Mouse (Mus musculus) effector memory CD4-positive, alpha-beta T cell, adult 7 months (primary cell): Measurements from ENCODE around the gene Scrn3. TPM values are rescaled to one million over a fixed set of nuclear protein-coding genes. Genes with fewer than 3 reads are reported as not detected.

Experiments
- polyA plus RNA-seq: library from polyadenylated mRNA; unstranded; fragments of 100-300 nt; shearing (Covaris generic); gene quantifications from one replicate; pipeline ENCODE4 v1.2.1, GENCODE M21; 2017

Gene Scrn3
- polyA plus RNA-seq = 22.9 TPM

DNA sequence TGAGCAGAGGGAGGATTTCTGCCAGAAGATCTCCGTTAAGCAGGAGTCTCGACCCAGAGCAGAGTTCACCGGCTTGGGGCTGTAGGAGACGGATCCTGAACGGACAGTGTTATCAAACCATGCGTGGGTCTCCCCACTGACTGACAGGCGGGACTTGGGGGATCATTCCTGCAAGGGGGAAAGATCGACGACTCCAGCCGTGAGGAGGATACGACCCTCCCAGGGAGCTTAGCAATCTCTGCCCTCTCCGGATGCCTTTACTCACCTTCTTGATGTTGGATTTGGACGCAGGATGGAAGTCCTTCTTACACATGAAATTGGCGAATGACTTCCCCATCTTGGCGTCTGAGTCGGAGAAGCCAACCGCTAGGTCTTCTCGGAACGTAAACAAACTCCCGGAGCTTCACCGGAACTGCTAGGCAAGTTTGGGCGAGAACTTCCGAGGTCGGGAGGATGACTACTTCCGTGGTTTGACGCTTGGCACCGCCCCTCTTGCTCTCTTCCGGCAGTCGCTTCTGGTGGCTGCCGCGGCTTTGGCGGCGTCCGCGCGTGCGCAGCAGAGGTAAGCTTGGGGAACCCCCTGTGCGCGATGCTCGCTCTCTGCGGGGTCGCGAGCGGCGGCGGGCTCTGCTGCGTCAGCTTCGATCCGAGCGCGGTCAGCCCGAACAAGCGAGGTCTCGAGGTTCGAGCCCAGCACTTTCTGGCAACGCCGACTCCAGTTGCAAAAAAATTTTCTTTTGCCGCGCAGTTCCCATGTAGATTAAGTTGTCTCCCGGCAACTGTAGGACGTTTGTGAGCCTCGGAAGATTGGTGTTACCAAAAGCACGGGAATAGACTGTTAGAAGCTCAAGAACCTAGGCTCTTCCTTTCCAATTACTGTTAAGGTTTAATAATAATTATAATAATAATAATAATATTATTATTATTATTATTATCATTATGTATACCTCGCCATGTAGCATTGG lies at the start of gene Scrn3, which contains the start of gene Cir1:
Gene Scrn3, plus strand, starts transcription at position 450 of the 965 bp plus-strand sequence.
Gene Cir1, minus strand, starts transcription at position 550 of the 965 bp plus-strand sequence.

DNA sequence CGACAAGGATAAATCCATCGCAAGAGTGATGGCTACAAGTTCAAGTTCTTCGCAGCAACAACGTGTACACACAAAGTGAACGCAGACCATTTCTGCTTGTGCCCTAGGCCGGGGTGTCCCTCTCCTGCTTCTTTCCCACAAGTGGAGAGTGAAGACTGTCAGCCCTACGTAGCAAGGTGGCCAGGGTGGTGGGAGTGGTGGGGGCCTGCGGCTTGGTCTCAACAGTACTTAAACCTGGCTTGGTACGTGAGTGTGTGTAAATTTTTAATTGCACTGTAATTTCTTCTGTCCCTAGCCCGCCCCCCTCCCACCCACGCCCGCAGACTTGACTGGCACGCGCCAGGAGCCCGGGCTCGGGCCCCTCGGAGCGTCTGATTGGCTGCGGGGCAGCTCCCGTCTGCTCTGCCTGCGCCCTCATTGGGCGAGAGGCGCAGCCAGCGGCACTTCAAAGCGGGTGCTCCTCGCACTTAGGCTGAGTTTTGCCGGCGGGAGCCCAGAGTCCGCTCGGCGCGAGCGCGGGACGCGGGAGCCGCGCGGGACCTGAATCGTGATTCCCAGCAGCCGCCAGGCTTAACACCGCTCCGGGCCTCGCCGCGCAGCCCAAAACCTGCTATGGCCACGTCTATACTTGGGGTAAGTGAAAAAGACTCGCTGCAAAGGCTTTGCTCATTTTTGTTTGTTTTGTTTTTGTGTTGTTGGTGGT lies 40.8 kb upstream of the Scrn3 start, which contains the start of gene Sp9:
Gene Sp9, plus strand, starts transcription at position 467 of the 703 bp plus-strand sequence.

DNA sequence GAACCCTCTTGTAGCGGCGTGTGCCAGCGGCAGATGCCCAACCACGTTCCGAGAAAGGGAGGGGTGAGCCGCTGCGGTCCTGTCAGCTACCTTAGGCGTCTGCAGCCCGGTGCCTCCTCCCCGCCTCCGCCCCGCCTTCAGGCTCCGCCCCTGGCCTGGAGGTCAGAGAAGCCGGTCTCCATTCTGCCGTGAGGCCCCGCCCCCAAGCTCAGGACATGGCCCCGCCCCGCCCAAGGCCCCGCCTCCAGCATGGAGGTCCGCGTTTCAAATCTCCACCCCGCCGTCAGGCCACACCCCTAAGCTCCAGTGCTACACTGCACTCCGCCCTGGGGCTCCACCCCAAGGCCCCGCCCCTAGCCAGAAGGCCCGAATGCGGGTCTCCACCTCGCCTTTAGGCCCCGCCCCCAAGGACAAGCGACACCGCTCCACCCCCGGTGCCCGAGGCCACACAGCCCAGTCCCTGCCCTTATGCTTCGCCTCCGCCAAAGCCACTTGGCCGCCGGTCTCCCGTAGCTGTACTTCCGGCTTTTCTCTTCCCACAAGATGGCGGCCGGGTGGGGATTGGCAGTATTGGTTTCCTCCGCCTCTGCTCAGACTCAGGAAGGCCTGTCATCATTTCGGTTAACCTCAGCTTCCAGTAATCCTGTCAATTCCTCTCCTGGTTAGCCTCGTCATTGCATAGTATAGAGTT lies 74.1 kb downstream of the Scrn3 start, which contains the start of gene Gpr155:
Gene Gpr155, minus strand, starts transcription at position 217 of the 691 bp plus-strand sequence.

Other genes with a start within 250 kb of the Scrn3 start
- gene Ola1, start 93.7 kb upstream of the Scrn3 start, polyA plus RNA-seq = 34.0 TPM
- 0.49 TPM for gene Sp9, start 40.7 kb upstream of the Scrn3 start, polyA plus RNA-seq
- 46.0 TPM for gene Cir1, start 100 bp downstream of the Scrn3 start, polyA plus RNA-seq
- gene Gpr155, start 74.0 kb downstream of the Scrn3 start, polyA plus RNA-seq = 31.0 TPM
- 110 TPM for gene Wipf1, start 217.1 kb downstream of the Scrn3 start, polyA plus RNA-seq